Mouse (Mus musculus): ENCODE results near the gene Thy1. TPM values are rescaled to one million over a fixed set of nuclear protein-coding genes. Genes with fewer than 3 reads are reported as not detected.

Thy1 gene
- polyA plus RNA-seq, 1 experiment = 1,180 TPM

DNA sequence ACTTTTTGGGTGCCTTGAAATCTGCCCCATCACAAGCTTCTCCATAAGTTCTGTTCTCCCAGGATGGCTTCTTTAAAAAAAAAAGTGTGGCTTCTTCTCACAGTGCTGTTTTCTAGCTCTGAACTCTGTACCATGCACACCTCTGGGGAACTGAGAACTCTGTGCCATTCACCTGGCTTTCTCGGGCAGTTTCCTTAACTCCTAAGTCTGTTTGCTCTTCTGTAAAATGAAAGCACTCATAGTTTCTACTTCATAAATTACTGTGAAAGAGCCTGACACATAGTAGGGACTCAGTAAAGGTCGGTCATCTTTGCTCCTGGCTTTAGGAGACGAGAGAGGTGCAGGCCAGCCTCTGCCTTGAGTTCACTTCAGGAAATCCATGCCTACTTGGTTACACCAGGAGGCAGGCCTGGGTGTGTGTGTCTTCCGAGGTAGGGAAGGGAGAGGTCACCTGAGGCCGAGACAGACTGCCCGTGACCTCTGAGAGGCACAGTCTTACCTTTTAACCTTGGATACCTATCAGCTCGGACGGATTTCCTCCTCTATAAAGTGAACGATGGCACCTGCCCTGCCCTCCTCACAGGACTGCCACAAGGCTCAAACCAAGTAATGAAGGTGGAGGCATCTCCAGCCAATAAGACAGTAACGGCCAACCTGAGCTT lies 35.1 kb downstream of the Thy1 start:
- Histone ChIP-seq H3K4me3 (ENCODE audit: insufficient read depth, low read length) (no peak overlapping the region), H3K27ac (ENCODE audit: insufficient read depth, low read length) (peak overlapping the region; percentile 18; the same call in 1 of the 2 replicates), H3K4me1 (ENCODE audit: control insufficient read depth, insufficient read depth, low read length) (peaks cover 20% of the 10 kb centered on the region)
- TF ChIP-seq CTCF (IDR thresholded peaks at IDR 0.05; ENCODE audit: extremely low read depth, insufficient read depth, low read length) (no peak), POLR2A (IDR thresholded peaks at IDR 0.05; ENCODE audit: extremely low read depth, insufficient read depth, low read length) (no peak)

DNA sequence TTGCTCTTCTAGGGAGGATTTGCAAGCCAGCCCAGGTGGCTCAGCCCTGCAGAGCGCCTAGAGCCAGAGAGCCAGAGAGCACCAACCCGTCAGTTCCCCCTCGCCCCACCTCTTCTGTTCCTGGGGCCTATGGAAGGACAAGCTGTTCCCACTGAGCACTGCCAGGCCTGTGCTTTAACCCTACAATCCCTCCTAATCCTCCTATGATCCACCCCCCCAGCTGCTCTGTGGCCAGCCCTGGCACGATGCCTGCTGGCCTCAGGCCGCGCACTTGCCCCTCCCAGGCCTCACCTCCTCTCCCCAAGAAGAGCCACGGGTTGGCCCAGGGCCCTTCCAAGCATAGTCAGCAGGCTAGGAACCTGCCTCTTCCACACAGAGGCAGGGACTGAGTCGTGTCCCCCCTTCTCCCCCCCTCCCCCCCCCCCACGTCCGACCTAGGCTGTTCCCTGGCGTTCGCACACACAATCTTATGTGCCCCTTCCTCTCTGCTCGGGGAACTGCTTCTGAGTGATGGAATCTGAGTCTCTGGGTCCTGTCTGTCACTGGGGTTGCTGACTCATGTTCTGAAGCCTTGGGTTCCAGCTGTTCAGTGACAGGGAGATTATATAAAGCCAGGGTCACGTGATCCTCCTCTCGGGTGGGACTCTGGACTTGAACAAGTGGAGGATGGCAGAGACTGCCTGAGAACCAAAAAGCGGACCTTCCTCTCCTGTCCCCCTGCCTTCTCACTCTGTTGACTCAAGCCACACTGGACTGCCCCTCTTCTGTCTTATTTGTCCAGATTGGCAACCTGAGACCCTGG lies 36.0 kb downstream of the Thy1 start:
- peaks cover 24% of the 10 kb centered on the region for H3K4me1 ChIP-seq (ENCODE audit: control insufficient read depth, insufficient read depth, low read length)
- no peak overlapping the region for H3K4me3 ChIP-seq (ENCODE audit: insufficient read depth, low read length)
- no peak for TF ChIP-seq CTCF (IDR thresholded peaks at IDR 0.05; ENCODE audit: extremely low read depth, insufficient read depth, low read length)
- no peak for TF ChIP-seq POLR2A (IDR thresholded peaks at IDR 0.05; ENCODE audit: extremely low read depth, insufficient read depth, low read length)
- H3K27ac ChIP-seq (ENCODE audit: insufficient read depth, low read length) = peak overlapping the region; percentile 86

DNA sequence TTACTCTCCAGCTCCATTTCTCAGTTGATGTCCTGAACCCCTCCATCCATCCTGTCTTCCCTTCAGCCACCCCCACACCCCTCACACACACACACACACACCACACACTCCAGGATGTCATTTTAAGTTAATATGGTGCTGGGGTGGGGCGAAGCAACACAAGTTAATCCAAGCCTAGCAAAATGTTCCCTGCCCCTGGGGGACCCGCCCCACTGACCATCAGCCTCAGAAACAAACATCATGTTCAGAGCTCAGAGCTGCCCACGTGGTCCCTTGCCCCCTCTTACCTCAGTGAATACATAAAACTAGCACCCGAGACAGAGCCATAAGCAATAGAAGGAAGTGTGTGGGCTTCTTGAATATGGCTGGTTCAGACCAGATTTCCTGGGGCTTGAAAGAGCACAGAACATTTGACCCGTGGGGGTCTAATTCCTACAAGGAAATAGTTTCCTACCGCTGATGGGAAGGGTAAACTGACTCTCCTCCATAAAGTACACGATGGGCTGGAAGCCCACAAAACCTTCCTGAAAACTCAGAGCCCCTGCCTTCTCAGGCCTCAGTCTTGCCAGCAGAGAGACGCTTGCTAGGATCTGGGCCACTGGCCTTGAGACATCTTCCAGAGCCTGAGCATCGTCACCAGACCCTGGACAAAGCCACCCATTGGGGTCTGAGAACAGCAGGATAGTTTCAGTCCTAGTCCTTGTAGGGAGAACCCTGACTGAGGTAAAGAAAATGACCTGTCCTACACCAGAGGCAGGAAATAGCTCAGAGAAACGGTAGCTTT lies 37.0 kb downstream of the Thy1 start:
- Histone ChIP-seq H3K4me3 (ENCODE audit: insufficient read depth, low read length) (no peak overlapping the region), H3K27ac (ENCODE audit: insufficient read depth, low read length) (peak overlapping the region; percentile 86), H3K4me1 (ENCODE audit: control insufficient read depth, insufficient read depth, low read length) (peaks cover 24% of the 10 kb centered on the region)
- TF ChIP-seq CTCF (IDR thresholded peaks at IDR 0.05; ENCODE audit: extremely low read depth, insufficient read depth, low read length) (no peak), POLR2A (IDR thresholded peaks at IDR 0.05; ENCODE audit: extremely low read depth, insufficient read depth, low read length) (no peak)

DNA sequence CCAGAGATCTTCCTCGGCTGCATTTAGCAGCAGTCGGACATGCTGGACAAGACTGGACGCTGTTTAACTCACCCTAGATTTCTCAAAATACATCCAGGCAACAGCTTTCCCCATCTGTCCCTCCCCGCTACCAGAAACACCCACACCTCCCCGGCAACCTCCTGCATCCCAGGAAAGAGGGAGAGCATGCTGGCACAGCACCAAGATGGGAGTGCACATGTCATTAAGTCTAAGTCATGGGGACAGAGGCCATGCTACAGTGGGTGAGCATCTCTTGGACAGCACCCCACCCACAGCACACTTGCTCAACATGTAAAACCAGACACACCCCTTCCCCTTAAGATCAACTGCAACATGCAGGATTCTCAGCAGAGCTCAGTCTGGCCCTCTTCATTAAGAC lies 37.8 kb downstream of the Thy1 start:
- TF ChIP-seq CTCF (IDR thresholded peaks at IDR 0.05; ENCODE audit: extremely low read depth, insufficient read depth, low read length) = no peak
- peaks cover 24% of the 10 kb centered on the region for H3K4me1 ChIP-seq (ENCODE audit: control insufficient read depth, insufficient read depth, low read length)
- H3K27ac ChIP-seq (ENCODE audit: insufficient read depth, low read length) = peak overlapping the region; percentile 78; the same call in 1 of the 2 replicates
- no peak overlapping the region for H3K4me3 ChIP-seq (ENCODE audit: insufficient read depth, low read length)

DNA sequence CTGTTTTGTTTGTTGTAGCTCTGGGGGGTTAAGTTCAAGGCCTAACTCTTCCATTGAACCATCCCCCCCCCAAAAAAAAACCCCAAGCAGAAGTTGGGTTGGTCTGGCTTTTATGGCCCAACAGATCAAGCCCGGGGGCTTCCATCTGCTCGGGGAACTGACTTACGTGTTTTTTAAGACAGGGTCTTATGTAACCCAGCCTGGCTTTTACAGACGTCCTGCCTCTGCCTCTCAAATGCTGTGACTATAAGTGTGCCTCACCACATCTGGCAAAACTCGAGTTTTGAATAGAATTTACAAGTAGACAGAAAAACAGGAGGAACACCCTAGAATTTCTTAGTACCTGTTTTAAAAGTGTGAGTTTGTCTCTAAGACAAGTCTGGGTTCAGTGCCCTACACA lies 38.4 kb downstream of the Thy1 start:
- no peak overlapping the region for H3K4me3 ChIP-seq (ENCODE audit: insufficient read depth, low read length)
- TF ChIP-seq CTCF (IDR thresholded peaks at IDR 0.05; ENCODE audit: extremely low read depth, insufficient read depth, low read length) (no peak), POLR2A (IDR thresholded peaks at IDR 0.05; ENCODE audit: extremely low read depth, insufficient read depth, low read length) (no peak)
- H3K4me1 ChIP-seq (ENCODE audit: control insufficient read depth, insufficient read depth, low read length) = peaks cover 24% of the 10 kb centered on the region
- H3K27ac ChIP-seq (ENCODE audit: insufficient read depth, low read length) = no peak overlapping the region

DNA sequence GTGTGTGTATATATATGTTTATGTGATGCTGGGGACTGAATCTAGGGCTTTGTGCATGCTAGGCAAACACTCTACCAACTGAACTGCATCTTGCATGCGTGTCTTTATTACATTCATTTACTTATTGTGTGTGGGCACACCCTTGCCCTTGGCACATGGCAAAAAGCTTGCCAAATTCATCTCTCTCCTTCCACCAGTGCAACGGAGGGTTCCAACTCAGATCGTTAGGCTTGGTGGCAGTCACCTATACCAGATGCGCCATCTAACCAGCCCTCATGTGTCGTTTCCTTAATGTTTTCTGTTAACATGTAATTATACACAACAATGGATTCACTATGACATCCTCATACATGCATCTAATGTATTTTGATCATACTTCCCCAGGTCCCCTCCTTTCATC lies 39.1 kb downstream of the Thy1 start:
- Histone ChIP-seq H3K4me3 (ENCODE audit: insufficient read depth, low read length) (no peak overlapping the region), H3K27ac (ENCODE audit: insufficient read depth, low read length) (no peak overlapping the region), H3K4me1 (ENCODE audit: control insufficient read depth, insufficient read depth, low read length) (peaks cover 24% of the 10 kb centered on the region)
- no peak for TF ChIP-seq POLR2A (IDR thresholded peaks at IDR 0.05; ENCODE audit: extremely low read depth, insufficient read depth, low read length)
- TF ChIP-seq CTCF (IDR thresholded peaks at IDR 0.05; ENCODE audit: extremely low read depth, insufficient read depth, low read length) = no peak

DNA sequence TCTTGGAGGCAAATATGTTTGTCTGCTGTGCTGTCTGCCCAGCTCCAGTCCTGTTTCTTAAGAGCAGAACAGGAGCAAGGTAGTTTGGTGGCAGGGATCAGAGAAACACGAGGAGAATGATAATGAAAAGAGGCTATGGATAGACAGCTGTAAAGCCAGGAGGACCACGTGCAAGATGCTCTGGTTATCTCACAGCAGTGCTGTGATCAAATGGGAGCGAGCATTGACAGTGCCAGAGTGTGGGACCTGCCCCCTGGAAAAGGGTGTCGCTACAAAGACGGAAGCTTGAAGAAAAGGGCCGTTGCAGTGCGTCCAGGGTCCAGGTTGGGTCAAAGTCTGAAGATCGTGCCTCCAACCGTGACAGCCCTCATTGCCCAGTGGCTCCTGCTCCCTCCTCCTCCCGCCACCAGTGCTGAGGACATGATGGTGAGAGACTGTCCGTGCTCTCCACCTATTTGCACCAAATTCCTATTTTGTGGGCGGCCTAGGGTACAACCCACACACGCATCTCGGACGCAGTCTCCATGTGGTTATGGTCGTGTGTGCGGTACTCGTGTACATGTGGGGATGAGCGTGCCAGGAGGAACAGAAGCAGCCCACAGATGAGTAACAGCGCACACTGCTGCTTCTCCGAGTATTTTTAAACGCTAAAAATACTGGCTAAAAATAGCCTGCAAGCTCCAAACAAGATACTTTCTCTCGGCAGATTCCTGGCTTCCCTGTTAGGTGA lies 40.4 kb downstream of the Thy1 start:
- TF ChIP-seq CTCF (IDR thresholded peaks at IDR 0.05; ENCODE audit: extremely low read depth, insufficient read depth, low read length) (no peak), POLR2A (IDR thresholded peaks at IDR 0.05; ENCODE audit: extremely low read depth, insufficient read depth, low read length) (0 out of 2 replicates have a peak, but pooled peaks have one; percentile 17)
- H3K4me1 ChIP-seq (ENCODE audit: control insufficient read depth, insufficient read depth, low read length) = peaks cover 22% of the 10 kb centered on the region
- H3K27ac ChIP-seq (ENCODE audit: insufficient read depth, low read length) = peak overlapping the region; percentile 85
- peak overlapping the region; percentile 53 for H3K4me3 ChIP-seq (ENCODE audit: insufficient read depth, low read length)

DNA sequence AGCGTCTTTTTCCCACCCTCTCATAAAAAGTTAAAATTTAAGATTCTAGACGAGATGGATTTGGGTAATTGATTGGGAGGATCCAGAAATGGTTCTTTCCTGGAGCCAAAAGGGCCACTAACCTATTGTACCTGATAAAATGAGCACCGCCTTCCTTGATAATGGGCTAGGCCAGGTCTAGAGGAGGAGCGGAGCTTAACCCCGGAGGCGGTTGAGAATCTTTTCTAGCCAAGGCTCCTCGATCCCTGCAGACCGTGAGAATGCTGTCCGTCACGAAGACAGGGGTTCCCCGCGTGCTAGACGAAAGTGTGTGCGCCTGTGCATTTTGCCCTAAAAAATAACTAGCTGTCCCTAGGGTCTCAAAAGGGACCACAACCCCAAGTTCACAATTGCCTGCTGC lies 41.1 kb downstream of the Thy1 start:
- TF ChIP-seq POLR2A (IDR thresholded peaks at IDR 0.05; ENCODE audit: extremely low read depth, insufficient read depth, low read length) (no peak), CTCF (IDR thresholded peaks at IDR 0.05; ENCODE audit: extremely low read depth, insufficient read depth, low read length) (no peak)
- H3K4me3 ChIP-seq (ENCODE audit: insufficient read depth, low read length) = peak overlapping the region; percentile 53
- peaks cover 21% of the 10 kb centered on the region for H3K4me1 ChIP-seq (ENCODE audit: control insufficient read depth, insufficient read depth, low read length)
- H3K27ac ChIP-seq (ENCODE audit: insufficient read depth, low read length) = peak overlapping the region; percentile 85

DNA sequence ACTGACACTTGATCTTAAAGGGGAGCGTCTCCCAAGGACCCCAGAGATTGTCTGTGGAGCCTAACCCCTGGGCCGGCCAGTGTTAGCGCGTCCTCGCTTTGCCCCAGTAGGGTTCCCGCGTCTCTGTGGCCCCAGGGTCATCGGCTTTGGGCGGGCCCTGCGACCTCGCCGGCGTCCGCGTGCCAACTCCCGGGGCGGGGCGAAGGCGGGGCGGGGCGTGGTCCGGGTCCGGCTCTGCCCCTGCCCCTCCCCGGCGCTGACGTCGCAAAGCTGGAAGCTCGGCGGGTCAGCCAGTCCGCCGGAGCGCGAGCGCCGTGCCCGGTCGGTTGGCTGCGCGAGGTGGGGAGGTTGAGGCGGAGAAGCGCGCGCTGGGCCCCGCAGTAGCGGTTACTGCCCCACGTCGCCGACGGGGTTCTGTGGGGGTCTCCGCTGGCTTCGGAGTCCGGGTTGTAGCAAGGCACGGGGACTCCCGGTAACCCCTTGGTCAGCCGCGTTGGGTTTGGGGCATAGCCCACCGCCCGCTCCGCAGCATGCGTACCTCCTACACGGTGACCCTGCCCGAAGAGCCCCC lies 41.6 kb downstream of the Thy1 start:
- H3K4me3 ChIP-seq (ENCODE audit: insufficient read depth, low read length) = peak overlapping the region; percentile 53
- TF ChIP-seq POLR2A (IDR thresholded peaks at IDR 0.05; ENCODE audit: extremely low read depth, insufficient read depth, low read length) (peak; percentile 77), CTCF (IDR thresholded peaks at IDR 0.05; ENCODE audit: extremely low read depth, insufficient read depth, low read length) (no peak)
- H3K4me1 ChIP-seq (ENCODE audit: control insufficient read depth, insufficient read depth, low read length) = peaks cover 18% of the 10 kb centered on the region
- H3K27ac ChIP-seq (ENCODE audit: insufficient read depth, low read length) = peak overlapping the region; percentile 87
